Mouse (Mus musculus) embryonic fibroblast, embryonic 13.5 days (primary cell): ENCODE results near the gene Unc93a2.
"Not testable (repeated sequence)": the region's sequence is repeated elsewhere in the genome, so short reads cannot be mapped to it uniquely, and the experiment has no call there.

Source experiments
- CTCF ChIP-seq: IDR thresholded peaks from 2 replicates; pipeline ENCODE4 v1.5.1; 2011; ENCODE audit warnings: mild to moderate bottlenecking, control low read depth, low read length, moderate library complexity, borderline replicate concordance; ENCODE audit not compliant: insufficient read depth
- POLR2A ChIP-seq: IDR thresholded peaks from 2 replicates; pipeline ENCODE4 v1.6.1; 2011; ENCODE audit warnings: low read depth, mild to moderate bottlenecking, control low read depth, low read length, moderate library complexity

DNA sequence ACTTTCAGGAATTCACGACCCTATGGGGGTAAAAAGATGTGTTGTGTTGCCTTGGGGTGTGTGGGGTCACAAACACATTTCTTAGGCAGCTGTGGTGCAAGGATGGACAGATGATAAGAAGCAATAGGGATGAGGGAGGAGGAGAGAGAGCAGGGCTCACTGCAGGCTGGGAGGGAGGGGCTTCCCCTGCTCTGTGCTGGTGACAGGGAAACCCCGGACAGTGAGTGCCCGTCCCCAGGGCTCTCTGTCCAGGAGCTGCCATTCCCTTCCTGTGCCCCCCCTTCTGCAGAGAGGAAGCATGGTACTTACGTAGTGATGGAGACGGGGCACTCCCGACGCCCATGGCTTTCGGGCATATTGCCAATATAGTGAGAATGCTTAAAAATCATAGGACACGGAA lies 47.9 kb downstream of the Unc93a2 start:
- not testable (repeated sequence) for TF ChIP-seq POLR2A, CTCF
